Mouse (Mus musculus) regulatory T cell (primary cell): ENCODE measurements around the gene Zscan2.
"Not testable (repeated sequence)": the region's sequence is repeated elsewhere in the genome, so short reads cannot be mapped to it uniquely, and the experiment has no call there.

Source experiments
- in situ Hi-C: fragments of 300-600 bp; cut with MboI, MseI; formaldehyde crosslinking; loops from one replicate; pipeline ENCODE4 v1.15.1; 2025; ENCODE audit warnings: high pct_unique_total_duplicates

Zscan2 gene

GRCm38 (mm10) chr7:80860729-80861274, at the start of gene Zscan2:
Gene Zscan2, plus strand, starts transcription at chr7:80860920.
- in situ Hi-C loops, result no loop called here

GRCm38 (mm10) chr7:80813397-80813796, 47.3 kb upstream of the Zscan2 start:
- in situ Hi-C loops, result no loop called here

GRCm38 (mm10) chr7:80816641-80817040, 44.1 kb upstream of the Zscan2 start:
- in situ Hi-C loops, result no loop called here

- in situ Hi-C loops, result no loop called here
Observed at GRCm38 (mm10) chr7:80820838-80821237, 39.9 kb upstream of the Zscan2 start.

GRCm38 (mm10) chr7:80823267-80823666, 37.5 kb upstream of the Zscan2 start:
- in situ Hi-C loops, result no loop called here

- in situ Hi-C loops, result no loop called here
Observed at GRCm38 (mm10) chr7:80823875-80824682, 36.6 kb upstream of the Zscan2 start.

- in situ Hi-C loops, result no loop called here
Observed at GRCm38 (mm10) chr7:80825843-80826403, 34.8 kb upstream of the Zscan2 start, which contains the start of gene Iqgap1. Gene Iqgap1, minus strand, starts transcription at chr7:80825974.

- in situ Hi-C loops, result no loop called here
Observed at GRCm38 (mm10) chr7:80828146-80828860, 32.4 kb upstream of the Zscan2 start.

GRCm38 (mm10) chr7:80830193-80830803, 30.4 kb upstream of the Zscan2 start:
- in situ Hi-C loops, result no loop called here

GRCm38 (mm10) chr7:80832191-80832590, 28.5 kb upstream of the Zscan2 start:
- in situ Hi-C loops, result no loop called here

GRCm38 (mm10) chr7:80832996-80833650, 27.6 kb upstream of the Zscan2 start:
- in situ Hi-C loops, result not testable (repeated sequence)

GRCm38 (mm10) chr7:80833651-80834532, 26.8 kb upstream of the Zscan2 start:
- in situ Hi-C loops, result no loop called here

- in situ Hi-C loops, result no loop called here
Observed at GRCm38 (mm10) chr7:80835984-80836652, 24.6 kb upstream of the Zscan2 start.

- in situ Hi-C loops, result no loop called here
Observed at GRCm38 (mm10) chr7:80837736-80838135, 23.0 kb upstream of the Zscan2 start.

- in situ Hi-C loops, result no loop called here
Observed at GRCm38 (mm10) chr7:80838247-80838646, 22.5 kb upstream of the Zscan2 start.

- in situ Hi-C loops, result loop anchor here (5.0 kb wide), 1 partner anchor 42 kb away; no protein-coding TSS in a partner anchor
Observed at GRCm38 (mm10) chr7:80839755-80840154, 21.0 kb upstream of the Zscan2 start.

GRCm38 (mm10) chr7:80840241-80840640, 20.5 kb upstream of the Zscan2 start:
- in situ Hi-C loops, result loop anchor here (5.0 kb wide), 1 partner anchor 43 kb away; no protein-coding TSS in a partner anchor

- in situ Hi-C loops, result loop anchor here (5.0 kb wide), 1 partner anchor 44 kb away; no protein-coding TSS in a partner anchor
Observed at GRCm38 (mm10) chr7:80840937-80841336, 19.8 kb upstream of the Zscan2 start.

GRCm38 (mm10) chr7:80842132-80842531, 18.6 kb upstream of the Zscan2 start:
- in situ Hi-C loops, result loop anchor here (5.0 kb wide), 1 partner anchor 45 kb away; no protein-coding TSS in a partner anchor
